Mouse (Mus musculus) kidney, adult 2 months (tissue): Measurements from ENCODE around the gene Fn1. TPM values are rescaled to one million over a fixed set of nuclear protein-coding genes. Genes with fewer than 3 reads are reported as not detected.

Source experiments
- DNase-seq: peaks from one replicate; pipeline ENCODE4 v3.0.0; 2021
- H3K27ac ChIP-seq: fragments of 200-500 bp; 2 replicates; pipeline ENCODE4 v1.5.1; 2012; ENCODE audit warnings: low read depth, low read length, control low read depth, inconsistent platforms; ENCODE audit not compliant: insufficient read depth
- H3K27me3 ChIP-seq: fragments of 200-500 bp; replicated peaks from 2 replicates; pipeline ENCODE4 v1.6.1; 2012; ENCODE audit warnings: mild to moderate bottlenecking, moderate library complexity, low read length, inconsistent platforms; ENCODE audit not compliant: control insufficient read depth, insufficient read depth
- H3K36me3 ChIP-seq: fragments of 200-500 bp; 2 replicates; pipeline ENCODE4 v1.6.1; 2012; ENCODE audit warnings: mild to moderate bottlenecking, moderate library complexity, low read length, inconsistent platforms; ENCODE audit not compliant: control insufficient read depth, insufficient read depth
- H3K4me1 ChIP-seq: fragments of 200-500 bp; 2 replicates; pipeline ENCODE4 v1.6.1; 2011; ENCODE audit warnings: low read length; ENCODE audit not compliant: control insufficient read depth, insufficient read depth
- H3K4me3 ChIP-seq: fragments of 200-500 bp; 2 replicates; pipeline ENCODE4 v1.5.1; 2011; ENCODE audit warnings: mild to moderate bottlenecking, low read depth, low read length, control low read depth; ENCODE audit not compliant: insufficient read depth
- CTCF ChIP-seq: fragments of 200-500 bp; conservative IDR thresholded peaks from 2 replicates; pipeline ENCODE4 v1.5.1; 2011; ENCODE audit warnings: low read depth, mild to moderate bottlenecking, control low read depth, low read length, moderate library complexity, mixed read lengths; ENCODE audit not compliant: insufficient read depth, insufficient read length
- POLR2A ChIP-seq: fragments of 200-500 bp; IDR thresholded peaks from one replicate; pipeline ENCODE4 v1.6.1; 2011; ENCODE audit warnings: low read depth, low read length, control low read depth
- WGBS: fragments of 180-500 bp; shearing (Covaris S2); methylation state at CpG from one replicate; pipeline ENCODE4 v1.1.7; 2018; 5-methylcytosine and 5-hydroxymethylcytosine counted together
- polyA plus RNA-seq: library from polyadenylated mRNA; depleted of rRNA; stranded (reverse); fragments of >200 nt; gene quantifications from 2 replicates; pipeline ENCODE4 v1.2.3, GENCODE M21; 2012

Fn1 gene
- polyA plus RNA-seq, 1 experiment = 47.3 TPM

DNA sequence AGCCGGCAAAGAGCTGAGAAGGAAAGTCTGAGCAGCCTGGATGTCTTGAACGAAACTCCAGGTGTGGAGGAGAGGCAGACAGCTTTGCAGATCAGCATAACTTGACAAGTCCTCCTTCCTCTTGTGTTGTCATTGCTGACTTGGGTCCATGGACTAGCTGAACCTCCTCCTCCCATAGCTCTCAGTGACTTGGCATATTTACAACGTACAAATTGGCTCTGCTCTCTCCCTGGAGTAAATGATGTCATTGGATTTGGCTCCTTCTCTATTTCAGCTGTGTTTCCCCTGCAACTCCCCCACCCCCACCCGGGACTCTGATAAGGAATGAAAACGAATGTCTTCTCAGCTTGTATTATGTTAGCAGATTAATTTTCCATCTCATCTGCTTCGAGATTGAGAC, 30.7 kb upstream of the Fn1 start:
- no peaks in the 10 kb centered on the region for H3K27me3 ChIP-seq
- DNase-seq = peak; percentile 10
- H3K4me1 ChIP-seq = no peaks in the 10 kb centered on the region
- no peak overlapping the region for H3K27ac ChIP-seq
- H3K36me3 ChIP-seq = no peaks in the 10 kb centered on the region
- H3K4me3 ChIP-seq = no peak overlapping the region
- 19% methylated on average over 6 of the region's 6 CpGs for WGBS
- TF ChIP-seq POLR2A = no peak
- no peak for TF ChIP-seq CTCF

DNA sequence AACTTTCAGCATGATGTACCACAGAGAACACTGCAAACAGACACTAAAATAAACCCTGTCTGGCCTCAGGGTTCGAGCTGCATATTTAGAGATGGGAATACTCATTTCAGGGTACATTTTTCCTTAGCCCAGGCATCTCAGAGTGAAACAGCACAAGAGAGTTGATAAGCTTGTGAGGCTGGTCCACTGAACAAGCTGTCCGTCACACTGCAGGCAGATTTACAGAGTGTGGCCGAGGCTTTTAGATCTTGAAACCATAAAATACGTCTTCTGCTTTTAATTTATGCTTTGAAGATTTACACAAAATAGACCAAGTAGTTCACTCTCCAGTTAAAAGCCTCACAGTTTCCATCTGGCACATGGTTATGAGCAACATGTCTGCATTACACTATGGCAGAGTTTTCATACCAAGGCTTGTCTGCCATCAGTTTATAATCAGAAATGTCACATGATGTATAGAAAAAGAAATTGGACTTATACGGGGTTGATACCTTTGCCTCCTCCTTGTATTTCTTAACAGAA, 29.3 kb upstream of the Fn1 start:
- Histone ChIP-seq H3K27ac (no peak overlapping the region), H3K4me3 (no peak overlapping the region), H3K4me1 (no peaks in the 10 kb centered on the region), H3K36me3 (no peaks in the 10 kb centered on the region), H3K27me3 (no peaks in the 10 kb centered on the region)
- no peak for DNase-seq
- 44% methylated on average over 5 of the region's 5 CpGs for WGBS
- TF ChIP-seq POLR2A = no peak
- TF ChIP-seq CTCF = no peak

GRCm38 (mm10) chr1:71681306-71681705, 28.3 kb upstream of the Fn1 start:
- WGBS = 32% methylated on average over 2 of the region's 2 CpGs
- H3K27ac ChIP-seq = no peak overlapping the region
- no peak for DNase-seq

DNA sequence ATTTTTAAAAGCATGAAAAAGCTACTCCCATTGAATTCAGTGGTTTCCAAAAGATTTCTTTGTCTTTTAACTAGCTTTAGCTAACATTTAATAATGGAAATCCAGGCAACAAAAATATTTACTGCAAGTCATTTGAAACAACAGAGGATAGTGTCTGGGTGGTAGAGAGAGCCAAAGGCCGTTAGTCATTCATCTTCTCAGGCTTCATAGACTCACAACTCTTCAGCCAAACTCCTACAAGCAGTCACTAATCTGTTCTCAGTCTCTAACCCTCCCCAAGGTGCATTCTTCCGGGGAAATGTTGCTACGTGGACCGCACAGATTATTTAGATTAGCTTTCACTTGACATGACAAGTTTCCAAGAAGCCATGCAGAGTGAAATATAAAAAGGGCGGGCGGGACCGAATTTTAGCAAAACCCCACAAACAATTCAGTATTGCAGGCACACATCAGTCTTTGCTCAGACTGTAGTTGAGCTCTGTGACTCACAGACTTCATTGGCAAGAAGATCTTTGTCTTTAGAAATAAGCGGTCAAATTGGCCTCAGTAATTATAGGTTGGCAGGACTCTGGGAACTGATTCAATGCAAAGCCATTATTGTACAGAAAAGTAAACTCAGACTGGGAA, 27.2 kb upstream of the Fn1 start:
- no peak for DNase-seq

More at GRCm38 (mm10) chr1:71681306-71681705, 28.3 kb upstream of the Fn1 start:
- H3K4me3 ChIP-seq = no peak overlapping the region
- H3K4me1 ChIP-seq = no peaks in the 10 kb centered on the region
- no peak for TF ChIP-seq POLR2A
- no peak for TF ChIP-seq CTCF
- H3K36me3 ChIP-seq = no peaks in the 10 kb centered on the region
- H3K27me3 ChIP-seq = no peaks in the 10 kb centered on the region

DNA sequence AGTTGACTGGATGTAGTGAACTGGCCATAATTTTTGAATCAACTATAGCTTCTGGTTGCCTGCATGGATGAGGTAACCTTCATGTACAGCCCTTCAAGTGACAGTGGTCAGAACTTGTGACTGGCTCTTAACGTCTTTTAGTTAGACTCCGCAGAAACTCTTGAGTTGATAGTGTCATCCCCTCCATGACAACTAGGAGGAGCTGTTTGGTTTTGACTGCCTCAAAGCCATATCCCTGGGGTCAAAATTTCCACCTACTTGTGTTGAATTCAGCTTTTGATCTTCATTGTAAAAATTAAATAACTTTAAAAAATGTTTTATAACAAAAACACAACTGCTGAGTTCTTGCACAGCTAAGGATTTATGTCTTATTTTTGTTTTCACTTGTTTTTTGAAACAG, 22.4 kb upstream of the Fn1 start:
- TF ChIP-seq POLR2A (no peak), CTCF (no peak)

More for the DNA sequence above, 27.2 kb upstream of the Fn1 start:
- Histone ChIP-seq H3K4me1 (no peaks in the 10 kb centered on the region), H3K27ac (no peak overlapping the region), H3K4me3 (no peak overlapping the region), H3K36me3 (no peaks in the 10 kb centered on the region), H3K27me3 (no peaks in the 10 kb centered on the region)
- TF ChIP-seq POLR2A = no peak
- TF ChIP-seq CTCF = no peak
- WGBS = 84% methylated on average over 8 of the region's 8 CpGs

DNA sequence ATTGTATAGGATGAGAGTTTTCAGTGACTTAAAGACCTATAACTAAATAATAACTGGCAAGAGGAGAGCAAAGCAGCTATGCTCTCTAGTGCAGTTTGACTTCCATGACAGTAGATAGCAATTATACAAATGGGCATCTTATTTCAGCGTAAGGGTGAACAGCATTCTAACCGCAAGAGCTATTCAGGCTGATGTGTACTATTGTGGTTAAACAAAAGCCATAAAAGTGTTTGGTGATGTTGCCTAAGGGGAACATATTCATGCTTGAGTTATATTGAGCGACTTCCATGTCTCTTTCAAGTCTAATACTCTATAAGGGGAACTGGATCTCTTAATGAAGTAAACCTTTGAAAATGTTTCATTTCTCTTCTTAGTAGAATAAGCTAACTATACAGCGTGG, 21.3 kb upstream of the Fn1 start:
- Histone ChIP-seq H3K27me3 (no peaks in the 10 kb centered on the region; the same call in 1 of the 2 replicates), H3K36me3 (no peaks in the 10 kb centered on the region), H3K4me1 (no peaks in the 10 kb centered on the region), H3K4me3 (no peak overlapping the region), H3K27ac (no peak overlapping the region)
- WGBS = 87% methylated on average over 4 of the region's 4 CpGs
- TF ChIP-seq POLR2A (no peak), CTCF (no peak)
- no peak for DNase-seq

More for the DNA sequence above, 22.4 kb upstream of the Fn1 start:
- peak; percentile 7 for DNase-seq
- no peak overlapping the region for H3K4me3 ChIP-seq
- 78% methylated on average over 2 of the region's 2 CpGs for WGBS
- H3K27ac ChIP-seq = no peak overlapping the region
- no peaks in the 10 kb centered on the region; the same call in 1 of the 2 replicates for H3K27me3 ChIP-seq
- no peaks in the 10 kb centered on the region for H3K36me3 ChIP-seq
- H3K4me1 ChIP-seq = no peaks in the 10 kb centered on the region

- WGBS = 18% methylated on average over 3 of the region's 3 CpGs
- H3K27ac ChIP-seq = no peak overlapping the region
- H3K36me3 ChIP-seq = no peaks in the 10 kb centered on the region
- H3K4me3 ChIP-seq = no peak overlapping the region
- no peak for DNase-seq
- H3K4me1 ChIP-seq = no peaks in the 10 kb centered on the region
- no peaks in the 10 kb centered on the region; the same call in 1 of the 2 replicates for H3K27me3 ChIP-seq
- no peak for TF ChIP-seq CTCF
- TF ChIP-seq POLR2A = no peak
Measured at GRCm38 (mm10) chr1:71673398-71673910, 20.5 kb upstream of the Fn1 start.
